Mouse (Mus musculus) c-Kit-positive CD71-negative TER-119-negative erythroid progenitor cells, embryonic 14.5 days (primary cell): ENCODE data around the gene Rmi2.
A peak's percentile ranks its signal among the peaks of the same experiment; 100 is the strongest.
"Not testable (repeated sequence)": the region's sequence is repeated elsewhere in the genome, so short reads cannot be mapped to it uniquely, and the experiment has no call there.

ENCODE experiments used
- DNase-seq: peaks from one replicate; pipeline ENCODE4 v3.0.0-alpha.2; 2013; ENCODE audit warnings: low read depth

The Rmi2 gene

DNA sequence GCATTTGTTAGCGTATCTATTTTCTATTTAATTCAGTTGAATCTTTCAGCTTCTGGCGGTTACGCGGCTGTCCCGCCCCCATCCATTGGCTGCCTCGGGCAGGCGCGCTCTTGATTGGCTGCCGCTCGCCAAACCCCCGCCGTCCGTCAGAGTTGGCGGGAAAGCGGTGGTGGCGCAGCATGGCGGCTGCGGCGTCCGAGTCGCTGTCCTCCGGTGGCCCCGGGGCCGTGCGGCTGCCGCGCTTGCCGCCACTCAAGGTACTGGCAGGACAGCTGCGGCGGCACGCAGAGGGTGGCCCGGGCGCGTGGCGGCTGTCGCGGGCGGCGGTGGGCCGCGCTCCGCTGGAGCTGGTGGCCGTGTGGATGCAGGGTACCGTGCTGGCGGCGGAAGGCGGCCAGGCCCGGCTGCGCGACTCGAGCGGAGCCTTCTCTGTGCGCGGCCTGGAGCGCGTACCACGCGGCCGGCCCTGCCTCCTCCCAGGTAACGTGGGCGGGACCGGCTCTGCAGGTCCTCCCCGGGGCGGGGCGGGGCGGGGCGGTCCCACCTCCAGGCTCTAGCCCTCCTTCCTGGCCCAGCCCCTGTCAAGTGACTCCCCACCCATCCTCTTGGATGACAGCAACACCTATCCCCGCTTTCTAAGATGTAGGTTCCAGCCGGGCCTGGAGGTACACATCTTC lies at the start of gene Rmi2:
Rmi2 (plus strand) TSS at position 149 of the 677 bp plus-strand sequence.
- peak; percentile 67 for DNase-seq

DNA sequence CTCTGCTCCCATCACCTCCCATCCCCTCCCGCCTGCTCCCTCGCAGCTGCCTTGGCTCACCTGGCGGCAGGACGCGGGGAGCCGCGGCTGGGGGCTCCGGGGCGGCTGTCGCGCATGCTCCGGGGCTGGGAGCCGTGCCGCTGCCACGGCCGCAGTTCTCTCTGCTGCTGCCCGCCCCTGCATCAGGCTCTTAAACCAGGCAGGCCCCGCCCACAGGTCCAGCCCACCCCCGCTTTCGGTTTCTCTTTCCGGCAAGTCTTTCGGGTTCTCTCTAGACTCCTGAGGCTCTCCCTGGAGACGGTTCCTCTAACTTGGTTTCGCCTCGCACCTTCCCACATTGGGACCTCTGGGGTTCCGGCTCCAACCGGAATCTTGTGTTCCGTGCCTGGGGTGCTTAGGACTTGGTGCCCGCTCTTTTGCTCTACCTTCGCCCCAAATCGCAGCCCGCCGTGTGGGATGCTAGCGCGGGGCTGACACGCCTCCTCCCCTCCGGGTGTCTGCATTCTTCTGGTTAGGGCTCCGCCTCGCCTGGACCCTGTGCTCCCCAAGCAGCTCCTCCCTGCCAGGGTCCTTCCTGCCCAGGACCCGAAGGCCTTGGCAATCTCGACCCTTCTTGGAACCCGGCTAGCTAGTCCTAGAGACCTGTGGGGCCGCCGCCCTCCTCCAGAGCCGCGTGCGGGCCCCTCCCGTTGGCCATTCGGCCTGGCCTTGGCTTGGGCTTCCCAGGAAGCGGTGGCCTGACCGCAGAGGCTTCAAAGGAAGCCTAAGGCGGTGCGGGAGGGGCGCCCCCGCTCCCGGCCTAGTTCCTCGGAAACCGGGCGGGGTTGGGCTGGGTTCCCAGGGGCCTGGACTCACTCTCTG lies 49.3 kb upstream of the Rmi2 start, which contains the start of gene Socs1:
Socs1 (minus strand) TSS at position 166 of the 861 bp plus-strand sequence.
- peak; percentile 78 for DNase-seq

DNA sequence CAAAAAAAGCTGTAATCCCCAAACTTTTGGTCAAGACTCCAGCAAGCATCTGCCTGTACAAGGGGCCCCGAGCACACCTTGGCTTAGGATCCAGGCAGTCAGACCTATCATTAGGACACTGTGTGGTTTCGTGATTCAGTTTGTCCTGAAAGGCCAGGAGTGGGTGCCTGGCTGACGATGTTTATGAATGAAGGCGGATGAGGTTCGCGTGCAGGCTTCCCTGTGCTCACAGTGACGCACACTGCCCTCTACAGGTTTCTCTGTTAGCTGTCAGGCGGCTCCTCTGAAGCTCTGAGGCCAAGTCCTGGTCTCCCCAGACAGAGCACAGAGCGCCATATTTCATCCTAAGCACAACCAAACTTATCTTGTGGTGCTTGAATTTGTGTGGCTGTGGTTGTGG lies 48.6 kb upstream of the Rmi2 start:
- DNase-seq = peak; percentile 92

DNA sequence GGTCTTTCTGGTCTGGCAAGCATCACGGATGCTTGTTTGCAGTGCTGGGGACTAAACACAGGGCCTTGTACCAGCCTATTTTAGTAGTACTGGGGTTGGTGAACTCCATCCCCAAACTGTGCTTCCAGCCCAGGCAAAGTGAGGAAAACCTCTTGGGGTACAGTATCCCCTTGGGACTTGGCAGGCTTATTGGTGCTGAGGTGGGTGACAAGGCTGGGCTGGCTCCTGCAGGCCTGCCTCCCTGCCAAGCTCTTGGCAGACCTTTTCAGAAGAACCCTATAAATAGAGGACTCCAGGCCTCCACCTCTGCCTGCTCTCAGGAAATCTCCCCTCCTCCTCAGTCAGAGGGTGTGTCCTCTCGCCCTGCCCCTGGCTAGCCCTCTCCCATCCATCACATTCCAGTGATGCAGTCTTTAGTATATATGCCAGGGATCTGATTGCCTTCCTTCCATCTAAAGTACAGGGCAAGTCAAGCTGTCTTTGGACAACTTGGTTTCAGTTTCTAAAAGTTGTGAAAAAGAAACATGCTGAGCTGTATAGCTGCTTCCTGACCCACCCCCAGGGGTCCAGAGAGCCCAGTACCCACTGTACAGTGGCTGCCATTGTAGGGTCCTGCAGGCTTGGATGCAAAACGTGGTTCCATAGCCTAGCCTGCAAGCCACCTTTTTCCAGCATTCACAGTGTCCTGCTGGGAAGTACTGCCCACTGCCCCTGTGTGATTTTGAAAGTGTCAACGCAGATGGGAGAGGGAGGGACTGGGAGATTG lies 47.9 kb upstream of the Rmi2 start:
- no peak for DNase-seq

DNA sequence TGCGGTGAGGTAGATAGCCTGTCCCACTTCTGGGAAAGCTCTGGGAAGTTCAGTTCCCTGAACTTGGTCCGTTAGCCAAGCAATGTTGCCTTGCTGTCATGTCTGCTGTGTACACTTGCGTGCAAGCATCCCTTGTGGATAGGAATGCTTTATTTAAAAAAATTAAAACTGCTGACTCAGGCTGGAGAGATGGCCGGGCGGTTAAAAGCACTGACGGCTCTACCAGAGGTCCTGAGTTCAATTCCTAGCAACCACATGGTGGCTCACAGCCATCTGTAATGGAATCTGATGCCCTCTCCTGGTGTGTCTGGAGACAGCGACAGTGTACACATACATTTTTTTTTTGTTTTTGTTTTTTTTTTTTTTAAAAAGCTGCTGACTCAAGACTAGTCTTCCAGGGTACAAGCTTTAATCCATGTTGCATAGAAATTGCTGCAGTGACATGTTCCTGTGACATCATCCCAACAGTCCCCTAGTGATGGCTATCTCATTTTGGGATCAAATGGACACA lies 47.3 kb upstream of the Rmi2 start:
- no peak for DNase-seq

DNA sequence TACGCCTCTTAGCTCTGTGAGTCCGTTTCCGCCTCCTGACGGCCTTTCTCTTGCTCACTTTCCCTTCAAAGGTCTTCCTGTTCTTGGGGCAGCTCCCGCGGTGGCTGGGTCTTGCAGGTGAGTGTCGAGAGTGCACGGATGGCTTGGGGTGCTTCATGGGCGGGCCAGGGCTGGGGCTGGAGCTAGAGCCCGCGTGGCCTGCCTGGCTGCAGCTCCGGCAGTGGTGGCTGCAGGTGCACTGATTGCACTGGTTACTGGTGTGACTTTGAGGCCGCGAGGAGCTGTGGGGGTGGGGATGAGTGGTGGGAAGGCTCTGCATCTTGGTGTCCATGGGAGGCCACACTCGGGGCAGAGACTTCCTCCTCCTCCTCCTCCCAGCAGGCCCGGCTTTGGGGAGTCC lies 46.6 kb upstream of the Rmi2 start, which contains the start of gene Tnp2:
Tnp2 (minus strand) TSS at position 390 of the 400 bp plus-strand sequence.
- no peak for DNase-seq

DNA sequence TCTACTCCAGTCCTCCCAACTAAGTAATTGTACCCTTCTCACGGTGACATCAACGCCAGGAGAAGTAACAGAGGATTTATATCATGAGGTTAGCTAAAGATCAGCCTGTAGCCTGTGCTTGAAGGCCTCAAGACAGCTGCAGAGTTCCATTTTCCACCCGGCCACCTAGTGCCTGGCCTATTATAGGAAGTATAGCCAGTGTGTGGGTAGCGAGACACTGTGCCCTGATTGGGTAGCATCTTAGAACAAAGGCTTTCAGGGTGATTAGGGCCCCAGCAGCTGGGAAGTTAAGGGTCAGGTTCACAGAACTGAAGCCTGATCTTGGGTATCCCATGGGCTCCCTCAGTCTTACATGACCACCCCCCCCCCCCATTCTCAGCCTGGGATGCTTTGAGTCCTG lies 46.0 kb upstream of the Rmi2 start:
- DNase-seq = no peak

DNA sequence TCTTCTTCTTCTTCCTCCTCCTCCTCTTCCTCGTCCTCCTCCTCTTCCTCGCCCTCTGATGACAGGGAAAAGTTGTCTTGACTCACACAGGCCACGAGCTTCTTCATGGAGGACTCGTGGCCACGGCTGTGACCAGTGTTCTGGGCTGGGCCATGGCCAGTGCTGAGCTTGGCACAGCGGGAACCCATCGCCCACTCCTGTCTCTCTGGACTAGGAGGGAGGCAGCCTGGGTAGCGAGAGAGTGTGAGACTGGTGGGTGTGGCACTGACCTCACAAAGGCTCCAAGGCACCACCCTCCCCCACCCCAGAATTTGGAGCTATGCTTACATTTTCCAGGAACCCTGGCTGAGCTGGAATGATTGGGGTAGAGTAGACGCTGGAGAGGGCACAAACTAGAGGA lies 44.2 kb upstream of the Rmi2 start, which contains the start of gene Prm3:
Prm3 (minus strand) TSS at position 213 of the 400 bp plus-strand sequence.
- no peak for DNase-seq

DNA sequence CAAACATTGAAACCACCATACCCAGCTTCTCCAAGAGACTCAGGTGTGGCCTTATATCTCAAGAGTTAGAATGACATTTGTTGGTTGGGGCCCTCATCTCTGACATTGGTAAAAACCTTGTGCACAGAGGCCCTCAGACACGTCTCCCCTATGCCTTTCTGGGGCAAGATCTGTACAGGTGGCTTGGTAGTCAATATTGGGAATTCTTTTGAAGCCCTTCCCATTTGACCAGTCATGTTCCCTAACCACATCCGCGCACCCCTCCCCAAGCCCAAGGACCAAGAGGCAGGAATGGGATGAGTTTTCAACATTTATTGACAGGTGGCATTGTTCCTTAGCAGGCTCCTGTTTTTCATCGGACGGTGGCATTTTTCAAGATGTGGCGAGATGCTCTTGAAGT lies 38.8 kb upstream of the Rmi2 start, which contains the start of gene Prm2:
Prm2 (minus strand) TSS at position 101 of the 400 bp plus-strand sequence.
- DNase-seq = no peak

DNA sequence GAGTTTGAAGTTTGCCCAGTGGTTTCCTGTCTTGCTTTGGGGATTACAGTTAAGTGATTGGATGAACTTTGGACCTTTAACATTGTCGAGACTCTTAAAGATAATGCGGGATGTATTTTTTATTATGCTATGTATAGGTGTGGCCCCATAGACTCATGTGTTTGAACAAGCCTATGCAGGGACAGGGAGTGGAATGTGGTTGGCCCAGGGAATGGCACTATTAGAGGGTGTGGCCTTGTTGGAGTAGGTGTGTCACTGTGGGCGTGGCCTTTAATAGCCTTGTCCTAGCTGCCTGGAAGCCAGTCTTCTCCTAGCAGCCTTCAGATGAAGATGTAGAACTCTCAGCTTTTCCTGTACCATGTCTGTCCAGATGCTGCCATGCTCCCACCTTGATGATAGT lies 32.4 kb upstream of the Rmi2 start:
- DNase-seq = not testable (repeated sequence)

DNA sequence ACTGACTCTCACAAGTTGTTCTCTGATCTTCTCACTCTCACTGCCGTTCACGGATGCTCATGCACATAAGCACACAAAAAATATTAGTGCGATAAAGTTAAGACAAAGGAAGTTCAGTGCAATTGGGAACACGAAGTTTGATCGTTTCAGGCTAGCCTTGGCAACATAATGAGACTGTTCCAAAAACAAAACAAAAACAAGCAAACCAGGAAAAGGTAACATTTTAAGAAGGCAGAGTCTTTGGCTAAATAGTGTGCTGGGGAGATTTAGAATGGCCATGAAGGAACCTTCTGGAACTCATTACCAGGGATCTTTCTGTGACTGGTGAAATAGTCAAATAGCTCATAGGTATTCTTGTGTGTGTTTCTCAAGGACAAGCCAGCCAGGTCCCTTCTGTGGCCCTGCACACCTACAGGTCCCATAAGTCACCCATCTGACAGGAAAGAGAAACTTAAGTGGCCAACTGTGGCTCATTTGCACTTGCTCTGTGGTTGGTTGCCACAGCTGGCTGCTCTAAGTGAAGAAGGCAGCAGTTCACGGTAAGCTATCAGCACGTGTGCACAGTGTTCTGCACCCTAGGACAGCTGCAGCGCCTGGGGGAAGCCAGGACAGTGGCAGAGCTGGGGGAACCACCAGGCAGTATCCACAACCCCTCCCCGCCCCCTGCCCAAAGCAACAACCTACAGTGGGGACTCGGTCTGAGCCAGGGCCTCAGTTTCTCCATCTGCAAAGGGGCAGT lies 28.9 kb upstream of the Rmi2 start, which contains the start of gene Prm1:
Prm1 (minus strand) TSS at position 51 of the 739 bp plus-strand sequence.
- DNase-seq = no peak

DNA sequence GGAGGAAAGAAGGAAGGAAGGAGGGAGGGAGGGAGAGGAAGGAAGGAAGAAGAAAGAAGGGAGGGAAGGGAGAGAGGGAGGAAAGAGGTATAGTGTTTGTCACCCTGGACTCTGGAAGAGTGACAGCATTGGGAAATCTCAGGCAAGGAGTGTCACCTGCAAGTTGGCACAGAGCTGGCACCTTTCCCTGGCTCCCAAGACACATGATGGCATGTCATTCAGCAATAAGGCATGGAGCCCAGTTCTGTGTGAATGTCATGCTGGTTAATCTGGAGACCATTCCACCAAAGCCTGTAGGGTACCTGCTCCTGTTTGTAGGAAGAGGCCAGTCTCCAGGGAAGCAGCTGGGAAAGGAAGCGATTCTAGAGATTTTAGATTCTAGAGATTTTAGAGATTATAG lies 24.5 kb upstream of the Rmi2 start:
- DNase-seq = no peak

DNA sequence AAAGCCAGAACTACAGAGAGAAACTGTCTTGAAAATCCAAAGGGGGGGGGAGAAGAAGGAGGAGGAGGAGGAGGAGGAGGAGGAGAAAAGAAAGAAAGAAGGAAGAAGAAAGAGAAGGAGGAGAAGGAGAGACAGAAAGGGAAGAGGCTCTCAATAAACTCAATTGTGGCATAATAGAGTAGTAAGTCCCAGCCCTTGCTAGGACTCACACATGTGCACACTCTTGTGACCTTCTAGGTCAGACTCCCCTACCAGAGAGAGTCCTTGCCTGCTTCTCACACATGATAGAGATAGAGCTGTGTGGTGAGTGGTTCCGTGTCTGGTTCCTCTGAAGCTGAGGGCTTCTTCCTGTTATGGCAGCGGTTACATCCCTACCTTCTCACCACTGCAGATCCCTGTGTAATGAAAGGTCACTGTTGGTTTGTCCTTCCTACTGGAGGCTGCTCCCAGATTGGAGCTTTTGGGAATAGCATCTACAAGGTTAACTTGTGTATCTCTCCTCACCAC lies 21.9 kb upstream of the Rmi2 start, which contains the start of gene Gm11172:
Gm11172 (plus strand) TSS at position 51 of the 507 bp plus-strand sequence.
- DNase-seq = no peak

DNA sequence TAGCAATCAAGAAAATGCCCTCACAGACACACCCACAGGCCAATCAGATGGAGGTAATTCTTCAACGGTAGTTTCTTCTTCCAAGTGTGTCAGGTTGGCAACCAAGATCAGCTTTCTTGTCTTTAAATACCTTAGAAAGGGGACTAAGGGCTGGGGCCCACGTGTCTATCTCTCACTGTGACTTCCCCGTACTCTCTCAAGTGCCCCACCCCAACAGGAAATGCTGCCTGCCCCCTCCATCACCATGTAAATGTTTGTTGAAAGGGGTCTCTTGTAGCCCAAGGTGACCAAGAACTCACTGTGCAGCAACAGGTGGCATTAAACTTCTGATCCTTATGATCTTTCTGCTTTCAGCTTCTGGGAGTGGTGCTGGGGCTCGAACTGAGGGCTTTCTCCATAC lies 21.1 kb upstream of the Rmi2 start:
- no peak for DNase-seq

DNA sequence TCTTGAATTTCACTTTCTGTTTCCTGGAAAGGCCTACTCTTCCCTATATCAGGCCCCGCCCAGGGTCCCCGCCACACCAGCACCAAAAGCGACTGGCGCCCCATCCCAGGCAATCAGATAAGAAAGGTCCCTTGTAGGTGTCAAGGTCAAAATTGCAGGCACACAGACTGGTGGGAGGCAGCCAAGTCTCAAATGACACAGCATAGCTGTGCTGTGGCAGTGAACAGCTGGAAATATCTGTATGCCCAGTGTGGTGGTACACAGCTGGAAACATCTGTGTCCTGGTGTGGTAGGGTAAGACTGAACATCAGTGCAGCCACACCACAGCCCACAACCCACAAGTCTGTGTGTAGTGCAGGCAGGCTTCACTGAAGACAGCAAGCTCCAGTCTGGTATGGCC lies 20.0 kb upstream of the Rmi2 start:
- DNase-seq = no peak

DNA sequence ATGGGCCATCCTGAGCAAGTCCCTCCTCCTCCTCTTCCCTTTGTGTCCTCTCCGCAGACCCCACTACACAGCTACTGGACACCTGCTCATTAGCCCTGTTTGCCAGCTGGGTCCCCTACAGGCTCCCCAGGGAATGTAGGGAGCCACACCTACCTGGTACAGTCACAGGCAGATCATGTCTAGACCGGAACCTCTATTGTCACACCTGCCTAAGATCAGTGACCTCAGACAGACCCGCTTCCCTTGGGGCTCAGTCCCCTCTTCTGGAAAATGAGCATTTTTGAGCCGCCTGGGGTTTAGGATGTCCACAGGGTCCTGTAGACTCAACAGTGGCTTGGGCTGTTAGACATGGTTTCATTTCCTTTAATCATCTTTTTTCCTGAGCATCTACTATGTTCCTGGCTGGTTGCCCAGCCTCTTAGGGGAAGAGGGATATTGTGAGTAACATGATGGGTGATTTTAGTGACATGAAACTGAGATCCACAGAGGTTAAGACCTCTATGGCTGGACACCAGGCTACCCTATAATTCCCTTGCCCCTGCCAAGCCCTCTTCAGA lies 16.2 kb upstream of the Rmi2 start:
- DNase-seq = no peak

DNA sequence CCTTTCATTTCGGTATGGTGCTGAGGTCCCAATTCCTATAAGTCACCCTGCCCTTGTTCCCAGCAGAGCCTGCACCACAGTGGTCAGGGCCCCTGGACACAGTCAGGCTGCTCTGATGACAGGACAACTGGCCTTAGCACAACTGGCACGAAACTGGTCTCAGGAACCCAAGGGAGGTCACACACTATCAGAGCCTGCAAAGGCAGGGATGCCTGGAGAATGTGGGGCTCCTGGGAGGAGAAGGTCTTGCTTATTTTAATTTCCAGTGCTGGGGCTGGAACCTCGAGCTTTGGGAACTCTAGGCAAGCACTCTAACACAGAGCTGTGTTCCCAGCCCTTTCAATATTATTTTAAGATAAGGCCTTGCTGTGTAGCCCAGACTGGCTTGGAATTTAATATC lies 14.9 kb upstream of the Rmi2 start:
- DNase-seq = no peak

DNA sequence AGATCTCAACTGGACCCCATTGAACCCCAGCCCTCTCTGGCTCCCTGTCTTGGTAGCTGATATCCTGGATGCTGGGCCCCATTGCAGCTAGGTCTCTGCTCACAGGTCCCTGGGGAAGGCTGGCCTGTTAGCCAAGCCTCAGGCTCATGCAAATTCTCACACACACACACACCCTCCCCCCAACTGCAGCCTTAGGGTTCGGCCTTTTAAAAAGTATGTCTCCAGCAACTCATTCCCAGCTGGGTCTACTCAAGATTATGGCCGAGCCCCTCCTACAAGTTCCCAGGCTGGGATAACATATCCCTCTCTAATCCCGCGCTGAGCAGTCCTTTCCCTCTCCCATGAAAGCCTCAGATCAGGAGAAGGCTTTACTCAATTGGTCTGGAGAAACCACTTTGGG lies 13.5 kb upstream of the Rmi2 start:
- DNase-seq = no peak

DNA sequence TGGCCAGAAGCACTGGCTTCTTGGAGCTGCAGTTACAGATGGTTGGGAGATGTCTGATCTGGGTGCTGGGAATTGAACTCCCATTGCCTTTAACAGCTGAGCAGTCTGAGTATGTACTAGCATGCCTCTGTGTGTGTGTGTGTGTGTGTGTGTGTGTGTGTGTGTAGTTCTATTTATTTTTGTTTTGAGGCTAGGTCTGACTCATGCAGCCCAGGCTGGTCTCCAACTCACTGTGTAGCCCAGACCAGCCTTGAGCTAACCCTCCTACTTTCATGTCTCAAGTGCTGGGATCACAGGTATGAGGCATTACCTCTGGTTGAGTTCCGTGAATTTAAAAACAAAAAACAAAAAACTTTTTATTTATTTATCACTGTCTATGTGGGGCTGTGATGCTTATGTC lies 10.3 kb upstream of the Rmi2 start:
- no peak for DNase-seq

DNA sequence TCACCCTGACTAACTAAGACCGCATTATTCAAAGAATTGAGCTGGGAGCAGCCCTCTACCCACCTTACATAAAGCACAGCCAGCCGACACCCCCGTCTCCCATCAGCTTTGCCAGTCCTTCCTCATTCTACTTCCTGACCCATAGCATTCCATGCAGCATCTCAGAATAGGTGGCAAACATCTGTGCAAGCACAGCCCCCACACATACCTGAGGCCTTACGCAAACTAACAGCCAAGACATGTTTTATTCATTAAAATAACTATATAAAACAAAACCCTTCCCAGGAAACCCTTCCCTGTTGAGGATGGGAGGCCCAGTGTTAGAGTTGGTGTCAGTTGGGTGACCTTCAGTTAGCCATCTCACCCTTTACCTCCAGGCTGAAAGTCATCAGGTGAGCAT lies 9.0 kb upstream of the Rmi2 start:
- no peak for DNase-seq

DNA sequence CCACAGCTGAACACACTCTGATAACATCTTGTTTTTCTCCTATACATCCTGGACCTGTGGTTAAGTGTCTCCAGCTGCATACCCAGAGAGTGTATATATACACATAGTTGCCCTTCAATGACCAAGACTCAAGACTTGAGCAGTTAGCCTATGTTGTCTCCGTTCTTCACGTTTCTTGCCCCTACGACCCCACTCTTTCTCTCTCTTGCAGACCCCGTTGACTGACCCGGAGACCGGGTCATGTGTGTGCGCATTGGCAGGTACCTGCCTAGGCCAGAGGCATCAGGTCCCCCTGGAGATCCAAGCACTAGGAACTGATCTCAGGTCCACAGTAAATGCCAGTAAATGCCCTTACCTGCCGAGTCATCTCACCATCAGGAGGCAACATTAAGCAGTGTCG lies 7.6 kb upstream of the Rmi2 start:
- no peak for DNase-seq
